Mouse (Mus musculus) stomach, postnatal 0 days (tissue): ENCODE results near the gene Fhit.

Experiments
- CTCF ChIP-seq: IDR thresholded peaks from 2 replicates; pipeline ENCODE4 v1.5.1; 2016; ENCODE audit warnings: antibody characterized with exemption, low read depth, mild to moderate bottlenecking, moderate library complexity
- EP300 ChIP-seq: optimal IDR thresholded peaks from 2 replicates; pipeline ENCODE3; 2016; ENCODE audit warnings: antibody characterized with exemption

- TF ChIP-seq CTCF (no peak), EP300 (no peak)
These were observed 872.8 kb downstream of the Fhit start for GRCm38 (mm10) chr14:10289043-10289442.
